Mouse (Mus musculus): ENCODE results near the gene Arf1.

- TF ChIP-seq POLR2AphosphoS2 (IDR thresholded peaks at IDR 0.05; ENCODE audit: low read length) (no peak), JUND (IDR thresholded peaks at IDR 0.05; ENCODE audit: low read depth, low read length) (no peak), SIN3A (IDR thresholded peaks at IDR 0.05; ENCODE audit: low read length) (no peak), CTCF (IDR thresholded peaks at IDR 0.05 in 2 of 3, conservative IDR thresholded peaks at IDR 0.05 in 1 of 3; ENCODE audit: control insufficient read depth in 1 of 3, insufficient read depth in 1 of 3, low read depth in 2 of 3, low read length in 3 of 3, poor library complexity in 1 of 3, severe bottlenecking in 1 of 3) (peak; percentile 11 to 28 (median 12); a peak in 4 of 6 replicates), ETS1 (IDR thresholded peaks at IDR 0.05; ENCODE audit: low read depth, low read length) (no peak), ZNF384 (IDR thresholded peaks at IDR 0.05; ENCODE audit: low read depth, low read length) (no peak), TAL1 (IDR thresholded peaks at IDR 0.05; ENCODE audit: low read length) (no peak), NELFE (IDR thresholded peaks at IDR 0.05; ENCODE audit: low read depth, low read length) (no peak), GATA1 (IDR thresholded peaks at IDR 0.05; ENCODE audit: low read depth, low read length) (no peak), ZMIZ1 (IDR thresholded peaks at IDR 0.05; ENCODE audit: low read depth, low read length) (no peak), GABPA (IDR thresholded peaks at IDR 0.05; ENCODE audit: low read depth, low read length) (no peak), USF2 (IDR thresholded peaks at IDR 0.05; ENCODE audit: borderline replicate concordance in 1 of 2, insufficient read depth in 1 of 2, low read depth in 1 of 2, low read length in 2 of 2) (no peak)
Measured at GRCm38 (mm10) chr11:59232797-59233196, 4.7 kb upstream of the Arf1 start.

Measured in MEL (cell line).